Mouse (Mus musculus): ENCODE data around the gene Palld.

- no peak for TF ChIP-seq POLR2A (IDR thresholded peaks at IDR 0.05; ENCODE audit: insufficient read depth, low read length)
- TF ChIP-seq CTCF (IDR thresholded peaks at IDR 0.05; ENCODE audit: low read depth, low read length) = no peak
Observed at GRCm38 (mm10) chr8:61502277-61502676, 400.2 kb downstream of the Palld start.

All from ES-Bruce4 (cell line).